Mouse (Mus musculus) liver, adult 2 months (tissue): Measurements from ENCODE around the gene Arid5b. TPM values are rescaled to one million over a fixed set of nuclear protein-coding genes. Genes with fewer than 3 reads are reported as not detected.

ENCODE experiments used
- DNase-seq: peaks from one replicate; pipeline ENCODE4 v3.0.0-alpha.2; 2011; ENCODE audit warnings: low read depth, low spot score; ENCODE audit errors: extremely low read depth
- H3K27ac ChIP-seq: fragments of 200-500 bp; replicated peaks from 2 replicates; pipeline ENCODE4 v1.5.1; 2012; ENCODE audit warnings: low read depth, mild to moderate bottlenecking, control low read depth, inconsistent platforms, low read length; ENCODE audit not compliant: insufficient read depth
- H3K27me3 ChIP-seq: fragments of 200-500 bp; 2 replicates; pipeline ENCODE4 v1.6.1; 2012; ENCODE audit warnings: mild to moderate bottlenecking, moderate library complexity, low read length, inconsistent platforms; ENCODE audit not compliant: control insufficient read depth, insufficient read depth
- H3K36me3 ChIP-seq: fragments of 200-500 bp; 2 replicates; pipeline ENCODE4 v1.6.1; 2012; ENCODE audit warnings: low read length, inconsistent platforms; ENCODE audit not compliant: control insufficient read depth, insufficient read depth
- H3K4me1 ChIP-seq: fragments of 200-500 bp; 2 replicates; pipeline ENCODE4 v1.6.1; 2011; ENCODE audit warnings: low read length; ENCODE audit not compliant: control insufficient read depth, insufficient read depth
- H3K4me3 ChIP-seq: fragments of 200-500 bp; 2 replicates; pipeline ENCODE4 v1.5.1; 2011; ENCODE audit warnings: low read depth, mild to moderate bottlenecking, control low read depth, low read length, moderate library complexity; ENCODE audit not compliant: insufficient read depth
- H3K79me2 ChIP-seq: fragments of 200-500 bp; 2 replicates; pipeline ENCODE4 v1.6.1; 2012; ENCODE audit warnings: inconsistent platforms, mild to moderate bottlenecking, low read length, moderate library complexity; ENCODE audit not compliant: control insufficient read depth, insufficient read depth
- H3K9ac ChIP-seq: fragments of 200-500 bp; 2 replicates; pipeline ENCODE4 v1.6.1; 2012; ENCODE audit warnings: low read depth, mild to moderate bottlenecking, control low read depth, inconsistent platforms, low read length
- CTCF ChIP-seq: fragments of 200-500 bp; IDR thresholded peaks from 2 replicates; pipeline ENCODE4 v1.5.1; 2011; ENCODE audit warnings: low read depth, low read length, control low read depth
- POLR2A ChIP-seq: fragments of 200-500 bp; IDR thresholded peaks from 2 replicates; pipeline ENCODE4 v1.6.1; 2011; ENCODE audit warnings: low read length, control low read depth; ENCODE audit not compliant: insufficient read depth; ENCODE audit errors: extremely low read depth
- WGBS: fragments of 180-500 bp; shearing (Covaris S2); methylation state at CpG from one replicate; pipeline ENCODE4 v1.1.7; 2018; 5-methylcytosine and 5-hydroxymethylcytosine counted together
- polyA plus RNA-seq: library from polyadenylated mRNA; depleted of rRNA; stranded (reverse); fragments of >200 nt; gene quantifications from 2 replicates; pipeline ENCODE4 v1.2.3, GENCODE M21; 2012
- total RNA-seq: library from RNA; depleted of rRNA; stranded (reverse); fragments of >200 nt; gene quantifications from 2 replicates; pipeline ENCODE4 v1.2.3, GENCODE M21; 2014

Gene Arid5b
- total and polyA plus RNA-seq, 2 experiments = 11.6 to 13.6 TPM

- DNase-seq = no peak
- H3K27me3 ChIP-seq = no peaks in the 10 kb centered on the region
- no peak overlapping the region for H3K4me3 ChIP-seq
- H3K79me2 ChIP-seq = peaks cover 27% of the 10 kb centered on the region; the same call in 1 of the 2 replicates
- H3K4me1 ChIP-seq = peaks cover 2% of the 10 kb centered on the region; the same call in 1 of the 2 replicates
- TF ChIP-seq POLR2A (no peak), CTCF (no peak)
- no peak overlapping the region for H3K27ac ChIP-seq
- H3K9ac ChIP-seq = no peak overlapping the region
- H3K36me3 ChIP-seq = peaks cover 13% of the 10 kb centered on the region
- 86% methylated on average over 6 of the region's 6 CpGs for WGBS
Measured at GRCm38 (mm10) chr10:68204391-68204790, 74.1 kb downstream of the Arid5b start.

- Histone ChIP-seq H3K36me3 (peaks cover 13% of the 10 kb centered on the region), H3K4me3 (no peak overlapping the region), H3K27me3 (no peaks in the 10 kb centered on the region), H3K4me1 (peaks cover 2% of the 10 kb centered on the region; the same call in 1 of the 2 replicates), H3K27ac (no peak overlapping the region), H3K9ac (no peak overlapping the region), H3K79me2 (peaks cover 27% of the 10 kb centered on the region; the same call in 1 of the 2 replicates)
- 89% methylated on average over 7 of the region's 7 CpGs for WGBS
- no peak for DNase-seq
- TF ChIP-seq CTCF (no peak), POLR2A (no peak)
Measured at GRCm38 (mm10) chr10:68203860-68204259, 74.7 kb downstream of the Arid5b start.

GRCm38 (mm10) chr10:68203322-68203721 lies 75.2 kb downstream of the Arid5b start:
- Histone ChIP-seq H3K9ac (no peak overlapping the region), H3K4me1 (no peaks in the 10 kb centered on the region), H3K27ac (no peak overlapping the region), H3K27me3 (no peaks in the 10 kb centered on the region), H3K79me2 (peaks cover 24% of the 10 kb centered on the region; the same call in 1 of the 2 replicates), H3K36me3 (peaks cover 13% of the 10 kb centered on the region), H3K4me3 (no peak overlapping the region)
- 92% methylated on average over 11 of the region's 11 CpGs for WGBS
- TF ChIP-seq CTCF (no peak), POLR2A (no peak)
- no peak for DNase-seq

GRCm38 (mm10) chr10:68199440-68199839 lies 79.1 kb downstream of the Arid5b start:
- H3K4me1 ChIP-seq = no peaks in the 10 kb centered on the region
- H3K27ac ChIP-seq = no peak overlapping the region
- H3K4me3 ChIP-seq = no peak overlapping the region
- no peak for DNase-seq
- no peak overlapping the region for H3K9ac ChIP-seq
- H3K27me3 ChIP-seq = no peaks in the 10 kb centered on the region
- H3K79me2 ChIP-seq = peaks cover 9% of the 10 kb centered on the region; the same call in 1 of the 2 replicates
- TF ChIP-seq CTCF (no peak), POLR2A (no peak)
- H3K36me3 ChIP-seq = peaks cover 12% of the 10 kb centered on the region
- WGBS = 90% methylated on average over 5 of the region's 5 CpGs

GRCm38 (mm10) chr10:68196324-68196723 lies 82.2 kb downstream of the Arid5b start:
- no peaks in the 10 kb centered on the region for H3K27me3 ChIP-seq
- no peak overlapping the region for H3K27ac ChIP-seq
- TF ChIP-seq CTCF (no peak), POLR2A (no peak)
- 64% methylated on average over 9 of the region's 9 CpGs for WGBS
- peaks cover 4% of the 10 kb centered on the region; the same call in 1 of the 2 replicates for H3K79me2 ChIP-seq
- peaks cover 5% of the 10 kb centered on the region; the same call in 1 of the 2 replicates for H3K4me1 ChIP-seq
- H3K9ac ChIP-seq = no peak overlapping the region
- peaks cover 6% of the 10 kb centered on the region; the same call in 1 of the 2 replicates for H3K36me3 ChIP-seq
- no peak for DNase-seq
- no peak overlapping the region for H3K4me3 ChIP-seq

- H3K27me3 ChIP-seq = no peaks in the 10 kb centered on the region
- 86% methylated on average over 3 of the region's 3 CpGs for WGBS
- no peak overlapping the region for H3K9ac ChIP-seq
- no peak overlapping the region for H3K4me3 ChIP-seq
- no peak overlapping the region for H3K27ac ChIP-seq
- TF ChIP-seq POLR2A = no peak
- no peak for TF ChIP-seq CTCF
- H3K79me2 ChIP-seq = peaks cover 3% of the 10 kb centered on the region; the same call in 1 of the 2 replicates
- DNase-seq = no peak
- peaks cover 5% of the 10 kb centered on the region; the same call in 1 of the 2 replicates for H3K4me1 ChIP-seq
- H3K36me3 ChIP-seq = peaks cover 6% of the 10 kb centered on the region
Measured at GRCm38 (mm10) chr10:68193561-68193960, 85.0 kb downstream of the Arid5b start.
